Mouse (Mus musculus) lung, adult 2 months (tissue): ENCODE measurements around the gene Snapc3.

Source experiments
- CTCF ChIP-seq: fragments of 200-500 bp; IDR thresholded peaks from 2 replicates; pipeline ENCODE4 v1.5.1; 2011; ENCODE audit warnings: mild to moderate bottlenecking, low read length, control low read depth; ENCODE audit not compliant: insufficient read depth
- POLR2A ChIP-seq: fragments of 200-500 bp; IDR thresholded peaks from 2 replicates; pipeline ENCODE4 v1.6.1; 2011; ENCODE audit warnings: low read depth, mild to moderate bottlenecking, control low read depth, low read length, borderline replicate concordance; ENCODE audit errors: extremely low read depth

GRCm38 (mm10) chr4:83396996-83397770, 20.3 kb upstream of the Snapc3 start:
- TF ChIP-seq CTCF: no peak
- TF ChIP-seq POLR2A: no peak
